Mouse (Mus musculus) liver, adult (tissue): ENCODE measurements at regions not wholly inside any gene's neighbourhood (a gene's known extent, or its start where the extent isn't known, plus 50 kb on each side); places are given as distances from the start of the nearest gene placed in this dataset.

Source experiments
- GATA4 ChIP-seq: IDR thresholded peaks from 2 replicates; pipeline ENCODE4 v1.6.1; 2014; ENCODE audit warnings: mild to moderate bottlenecking, low read length; ENCODE audit not compliant: insufficient replicate concordance

- TF ChIP-seq GATA4 = no peak
These were observed 58.6 kb downstream of the Kcnrg start for GRCm38 (mm10) chr14:61665815-61666214.

DNA sequence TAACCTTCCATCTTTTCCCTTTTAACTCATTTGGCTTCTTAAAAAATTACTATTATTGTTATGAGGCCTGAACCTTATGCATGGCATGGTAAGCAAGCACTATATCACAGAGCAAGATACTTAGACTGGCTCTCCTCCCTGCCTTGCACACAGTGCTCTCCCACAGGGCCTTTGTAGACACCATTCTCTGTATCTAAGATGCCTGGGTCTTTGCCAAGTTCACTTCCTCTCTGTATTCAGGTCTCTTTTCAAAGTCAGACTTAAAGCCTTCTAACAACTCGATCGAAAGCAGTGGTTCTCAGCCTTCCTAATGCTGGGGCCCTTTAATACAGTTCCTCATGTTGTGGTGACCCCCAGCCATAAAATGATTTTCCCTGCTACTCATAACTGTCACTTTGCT is 65.9 kb downstream of the Kcnrg start:
- TF ChIP-seq GATA4 = no peak

GRCm38 (mm10) chr14:61678107-61678506 is 70.8 kb downstream of the Kcnrg start:
- no peak for TF ChIP-seq GATA4

GRCm38 (mm10) chr14:61680818-61681707 is 73.8 kb downstream of the Kcnrg start:
- TF ChIP-seq GATA4 = no peak

GRCm38 (mm10) chr14:61681708-61682701 is 74.7 kb downstream of the Kcnrg start:
- TF ChIP-seq GATA4 = no peak

DNA sequence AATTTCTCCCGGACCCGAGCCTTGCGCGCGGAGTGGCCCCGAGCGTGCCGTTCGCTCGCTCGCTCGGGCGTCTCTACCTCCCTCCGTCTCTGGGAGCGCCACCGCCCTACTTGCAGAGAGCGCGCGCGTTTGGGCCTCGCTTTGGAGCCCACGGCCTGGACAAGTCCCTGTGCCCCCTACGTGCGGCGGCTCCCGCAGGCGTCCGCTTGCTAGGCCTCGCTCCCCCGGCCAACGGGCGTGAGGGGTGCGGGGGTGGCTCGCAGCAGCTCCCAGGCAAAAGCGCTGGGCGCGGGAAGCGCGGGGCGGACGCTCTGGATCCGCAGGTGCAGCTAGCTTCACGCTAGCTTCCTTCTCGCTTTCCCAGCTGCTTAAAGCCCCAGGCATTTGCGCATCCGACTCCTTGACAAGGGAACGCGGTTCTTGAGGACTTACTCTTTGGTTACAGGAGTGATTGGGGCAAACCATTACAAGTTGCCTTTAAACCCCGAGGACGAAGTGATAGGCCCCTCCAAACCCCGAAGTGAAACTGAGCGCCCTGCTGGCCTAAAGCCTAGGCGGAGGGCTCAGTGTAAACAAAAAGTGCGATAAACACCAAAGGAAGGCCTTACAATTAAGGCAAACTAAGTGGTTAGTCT is 75.6 kb downstream of the Kcnrg start:
- TF ChIP-seq GATA4 = no peak

- no peak for TF ChIP-seq GATA4
These were observed 76.1 kb downstream of the Kcnrg start for GRCm38 (mm10) chr14:61683356-61683740.

GRCm38 (mm10) chr14:61683791-61684411 is 76.6 kb downstream of the Kcnrg start:
- no peak for TF ChIP-seq GATA4

DNA sequence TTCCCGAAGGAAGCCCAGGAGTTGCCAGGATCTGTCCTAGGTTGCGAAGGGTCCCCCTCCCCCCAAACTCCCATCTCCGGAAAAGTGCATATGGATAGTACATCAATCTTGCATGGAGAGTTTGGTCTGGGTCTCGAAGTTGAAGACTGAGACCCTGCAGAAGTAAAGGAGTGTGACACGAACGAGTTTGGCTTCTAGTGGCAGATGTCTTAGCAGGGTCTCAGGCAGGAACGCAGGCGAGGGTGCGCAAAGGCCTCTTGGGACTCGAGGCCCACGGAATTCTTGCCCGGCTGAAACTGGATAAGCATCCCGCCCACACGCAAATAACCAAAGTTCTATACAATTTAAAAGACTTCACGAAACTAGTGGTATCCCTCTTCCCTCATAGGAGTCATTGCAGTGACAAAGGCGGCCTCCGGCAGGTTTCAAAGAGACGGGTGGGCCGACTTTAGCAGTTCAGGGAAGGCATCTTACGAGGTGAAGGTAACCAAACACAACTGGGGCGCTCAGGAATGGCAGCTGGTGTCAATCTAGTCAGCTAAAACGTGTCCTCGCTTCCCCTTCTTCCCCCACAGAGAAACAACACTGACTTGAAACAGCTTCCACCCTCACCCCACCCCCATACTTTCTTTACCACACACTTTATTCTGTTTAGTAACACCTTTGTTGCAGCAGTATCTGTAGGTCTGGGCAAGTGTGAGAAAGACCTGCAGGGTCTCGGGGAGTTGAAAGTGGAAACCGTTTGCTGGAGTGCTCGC is 77.4 kb downstream of the Kcnrg start:
- TF ChIP-seq GATA4 = no peak

DNA sequence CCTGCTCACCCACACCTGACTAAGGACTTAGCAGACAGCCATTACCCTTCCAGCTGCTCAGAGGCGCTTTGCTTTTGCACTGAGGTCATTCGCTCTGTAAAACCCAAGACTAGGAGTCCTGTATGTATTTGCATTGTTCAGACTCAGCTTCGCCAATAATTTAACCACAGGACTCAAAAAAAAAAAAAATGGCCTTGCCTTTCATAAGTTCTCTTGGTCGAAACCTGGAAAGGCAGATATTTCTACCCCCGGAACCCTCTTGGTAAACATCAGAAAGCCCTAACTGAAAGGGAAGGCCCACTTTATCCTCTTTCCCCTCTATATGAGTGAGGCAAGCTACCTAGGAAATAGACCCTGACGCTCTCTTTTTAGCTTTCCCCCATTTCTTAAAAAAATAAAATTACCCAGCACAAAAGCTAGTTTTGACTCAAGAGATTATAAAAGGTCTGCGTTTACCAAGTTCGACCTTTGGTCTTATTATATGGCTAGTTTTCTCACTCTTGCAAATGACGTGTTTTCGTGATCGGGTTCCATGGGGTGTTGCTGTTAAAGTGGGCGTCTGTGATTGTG is 78.1 kb downstream of the Kcnrg start:
- TF ChIP-seq GATA4 = no peak

DNA sequence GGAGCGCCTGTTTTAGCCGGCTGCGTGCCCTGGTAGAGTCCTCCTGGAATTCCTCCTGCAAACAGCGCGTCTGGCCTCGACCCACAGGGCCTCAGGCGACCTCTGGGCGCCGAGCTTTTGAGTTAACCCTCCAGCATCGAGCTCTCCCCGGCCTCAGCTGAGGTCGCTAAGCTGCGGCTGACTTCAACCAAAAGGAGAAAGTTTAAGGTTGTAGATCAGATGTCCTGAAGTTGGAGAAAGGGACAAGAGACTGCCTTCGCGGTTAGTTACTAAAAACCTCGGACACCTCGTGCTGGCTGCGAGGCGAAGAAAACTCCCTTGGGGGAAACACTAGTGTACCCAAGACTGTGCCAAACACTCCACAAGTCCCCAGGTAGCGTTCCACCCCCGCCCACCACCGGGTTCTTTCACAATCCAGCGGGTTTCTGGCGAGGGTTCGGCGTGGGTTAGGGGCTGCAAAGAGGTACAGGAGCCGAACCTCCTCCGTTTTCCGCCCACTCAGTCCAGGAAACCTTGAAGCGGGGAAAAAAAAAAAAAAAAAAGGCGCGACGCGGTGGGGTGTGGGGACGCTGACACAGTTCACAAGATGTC is 78.9 kb downstream of the Kcnrg start:
- TF ChIP-seq GATA4 = no peak

DNA sequence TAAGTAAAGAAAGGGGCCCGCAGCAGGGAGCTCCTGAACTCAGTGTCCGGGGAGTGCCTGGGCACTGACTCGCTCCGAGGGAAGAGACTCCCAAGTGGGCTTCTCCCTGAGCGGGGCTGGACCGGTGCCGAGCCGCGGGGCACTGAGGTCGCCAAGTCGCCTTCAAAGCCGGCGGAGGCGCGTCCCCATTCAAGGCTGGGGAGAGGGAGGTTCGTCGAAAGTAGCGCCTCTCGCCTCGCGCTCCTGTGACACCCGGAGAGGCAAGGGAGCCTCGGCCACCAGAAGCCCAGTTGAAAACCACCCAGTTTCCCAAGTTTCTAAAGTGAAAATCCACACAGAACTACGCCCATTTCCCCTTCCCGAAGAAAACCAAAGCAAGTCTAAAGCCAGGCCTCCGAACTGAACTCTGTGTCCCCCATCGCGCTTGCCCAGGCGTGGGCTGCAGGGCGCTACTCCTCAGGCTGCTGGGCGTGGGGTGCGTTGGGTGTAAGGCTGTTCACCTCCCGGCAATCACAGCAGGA is 79.6 kb downstream of the Kcnrg start:
- no peak for TF ChIP-seq GATA4

- TF ChIP-seq GATA4 = no peak
These were observed 80.2 kb downstream of the Kcnrg start for GRCm38 (mm10) chr14:61687346-61688012.
